Mouse (Mus musculus) embryo, embryonic 11.5 days (tissue): ENCODE measurements around the gene Ptar1.
"Not testable (repeated sequence)": the region's sequence is repeated elsewhere in the genome, so short reads cannot be mapped to it uniquely, and the experiment has no call there.

Source experiments
- DNase-seq: peaks from one replicate; pipeline ENCODE4 v3.0.0-alpha.2; 2012; ENCODE audit warnings: low read depth, low spot score

Ptar1 gene

GRCm38 (mm10) chr19:23687296-23688021 is at the start of gene Ptar1:
Gene Ptar1, plus strand, starts transcription at chr19:23687429.
- peak; percentile 85 for DNase-seq

GRCm38 (mm10) chr19:23643819-23644218 is 43.4 kb upstream of the Ptar1 start:
- no peak for DNase-seq

- DNase-seq = no peak
These were observed 41.9 kb upstream of the Ptar1 start for GRCm38 (mm10) chr19:23645347-23645746.

GRCm38 (mm10) chr19:23647308-23647707 is 39.9 kb upstream of the Ptar1 start:
- no peak for DNase-seq

GRCm38 (mm10) chr19:23652644-23653043 is 34.6 kb upstream of the Ptar1 start, which contains the start of gene 1700028P14Rik:
Gene 1700028P14Rik, minus strand, starts transcription at chr19:23652812.
- peak; percentile 54 for DNase-seq

- no peak for DNase-seq
These were observed 34.1 kb upstream of the Ptar1 start for GRCm38 (mm10) chr19:23653154-23653553.

DNA sequence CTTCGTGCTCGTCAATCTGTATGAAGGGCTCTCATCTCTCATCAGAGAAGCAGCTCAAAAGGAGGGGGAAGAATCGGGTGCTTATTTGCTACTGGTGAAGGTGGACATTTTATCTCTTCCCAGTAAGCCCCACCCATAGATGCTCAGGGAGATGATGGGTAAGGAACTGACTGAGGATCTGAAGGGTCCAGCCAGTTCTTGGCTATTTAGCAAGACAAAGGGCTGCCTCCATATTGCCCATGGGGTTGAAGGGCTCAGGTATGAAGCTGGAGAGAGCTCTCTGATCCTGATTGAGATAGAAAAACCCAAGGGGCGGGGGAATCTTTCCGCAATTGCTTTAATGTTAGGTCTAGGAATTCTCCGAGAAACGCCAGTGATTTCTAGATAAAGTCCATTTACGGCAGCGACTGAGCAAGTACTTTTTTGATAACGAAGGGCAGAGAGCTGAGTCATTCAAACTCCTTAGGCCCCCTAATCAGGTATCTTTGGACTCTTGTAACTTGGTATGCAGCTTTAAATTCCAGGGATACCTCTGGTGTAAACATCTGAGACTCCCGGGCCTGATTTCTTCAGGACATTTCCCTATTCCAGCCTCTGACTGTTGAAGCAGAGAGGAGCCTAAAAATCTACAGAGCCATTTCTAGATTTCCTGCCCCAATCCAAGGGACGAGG is 29.8 kb upstream of the Ptar1 start:
- DNase-seq = no peak

GRCm38 (mm10) chr19:23658350-23658749 is 28.9 kb upstream of the Ptar1 start:
- no peak for DNase-seq

GRCm38 (mm10) chr19:23664083-23664482 is 23.1 kb upstream of the Ptar1 start:
- no peak for DNase-seq

- no peak for DNase-seq
These were observed 19.0 kb upstream of the Ptar1 start for GRCm38 (mm10) chr19:23668142-23668655.

DNA sequence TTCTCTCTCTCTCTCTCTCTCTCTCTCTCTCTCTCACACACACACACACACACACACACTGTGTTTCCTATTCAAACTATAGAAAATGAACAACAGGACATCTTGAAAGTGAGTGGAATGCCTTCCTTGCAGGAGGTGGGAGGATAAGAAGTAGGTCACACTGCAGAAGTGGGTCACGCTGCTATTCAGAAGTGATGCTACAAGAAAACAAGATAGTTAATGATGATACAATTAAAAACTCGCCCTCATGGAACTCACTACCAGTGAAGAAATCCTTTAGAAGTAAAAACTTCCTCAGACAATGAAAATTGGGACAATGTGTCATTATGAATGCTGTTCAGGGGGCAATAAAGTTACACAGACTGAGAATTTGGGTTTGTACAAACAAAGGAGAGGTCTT is 14.2 kb upstream of the Ptar1 start:
- no peak for DNase-seq

DNA sequence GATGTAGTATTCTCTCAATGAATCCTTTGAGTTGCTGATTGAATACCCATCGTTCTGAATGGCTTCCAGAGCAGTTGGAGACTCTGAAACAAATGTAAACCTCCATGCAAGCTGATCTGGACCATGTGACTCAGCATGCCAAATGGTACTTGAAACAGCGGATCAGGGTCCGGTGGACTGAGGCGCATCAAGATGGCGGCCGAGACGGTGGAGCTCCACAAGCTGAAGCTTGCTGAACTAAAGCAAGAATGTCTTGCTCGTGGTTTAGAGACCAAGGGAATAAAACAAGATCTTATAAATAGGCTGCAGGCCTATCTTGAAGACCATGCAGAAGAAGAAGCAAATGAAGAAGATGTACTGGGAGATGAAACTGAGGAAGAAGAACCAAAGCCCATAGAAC is 11.6 kb upstream of the Ptar1 start:
- not testable (repeated sequence) for DNase-seq

DNA sequence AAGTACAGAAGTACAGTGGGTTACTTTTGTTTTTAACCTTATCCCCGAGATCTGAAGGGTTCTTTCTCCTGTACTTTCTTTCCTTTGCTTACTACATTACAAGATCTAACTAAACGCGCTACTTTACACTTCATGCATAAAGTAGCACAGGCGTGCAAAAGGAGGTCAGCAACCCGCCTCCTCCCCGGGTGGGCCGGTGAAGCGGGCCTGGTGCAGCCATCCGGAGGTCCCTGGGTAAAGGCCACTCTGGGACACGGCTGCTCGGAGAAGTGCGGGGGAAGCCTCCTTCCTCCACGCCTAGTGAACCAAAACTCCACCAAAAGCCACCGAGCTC is 300 bp upstream of the Ptar1 start:
- DNase-seq = no peak

DNA sequence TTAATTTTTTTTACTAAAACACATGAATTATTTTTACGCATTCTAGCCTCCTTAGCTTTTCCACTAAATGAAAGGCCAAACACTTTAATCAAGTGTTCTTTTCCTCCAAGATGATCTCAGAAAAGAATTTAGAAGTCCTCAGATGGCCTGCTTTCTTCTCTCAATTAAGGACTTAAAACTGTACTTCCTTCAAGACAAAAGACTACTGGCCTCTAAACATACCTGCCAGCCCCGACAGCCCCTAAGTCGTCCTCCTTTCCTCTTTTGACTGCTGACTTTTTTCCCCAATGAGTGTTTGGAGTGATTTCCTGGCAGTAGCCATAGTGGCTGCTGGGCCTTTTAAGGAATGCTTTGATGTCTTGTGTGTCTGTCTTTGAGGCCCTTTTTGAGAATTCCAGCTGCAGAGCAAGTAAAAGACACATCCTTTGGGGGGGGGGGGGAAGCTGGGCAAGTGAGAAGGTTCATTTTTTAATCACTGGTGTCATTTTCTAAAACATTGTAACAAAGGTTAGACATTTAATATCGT is 1.3 kb downstream of the Ptar1 start:
- DNase-seq = peak; percentile 24

DNA sequence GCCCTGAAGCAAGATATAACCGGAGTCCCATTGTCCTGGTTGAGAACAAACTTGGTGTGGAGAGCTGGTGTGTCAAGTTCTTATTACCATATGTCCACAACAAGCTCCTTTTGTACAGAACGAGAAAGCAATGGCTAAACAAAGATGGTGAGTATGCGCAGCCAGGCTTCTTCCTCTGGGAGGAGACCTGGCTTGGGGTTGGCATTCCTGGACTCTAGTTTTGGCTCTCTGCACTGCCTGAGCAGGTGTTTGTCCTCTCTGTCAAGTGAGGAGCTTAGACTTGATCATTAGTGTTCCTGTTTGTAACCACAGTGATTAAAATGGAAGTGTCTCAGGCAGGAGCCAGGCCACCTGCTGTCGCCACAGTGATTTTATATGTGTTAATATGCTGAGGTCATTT is 7.1 kb downstream of the Ptar1 start:
- no peak for DNase-seq

DNA sequence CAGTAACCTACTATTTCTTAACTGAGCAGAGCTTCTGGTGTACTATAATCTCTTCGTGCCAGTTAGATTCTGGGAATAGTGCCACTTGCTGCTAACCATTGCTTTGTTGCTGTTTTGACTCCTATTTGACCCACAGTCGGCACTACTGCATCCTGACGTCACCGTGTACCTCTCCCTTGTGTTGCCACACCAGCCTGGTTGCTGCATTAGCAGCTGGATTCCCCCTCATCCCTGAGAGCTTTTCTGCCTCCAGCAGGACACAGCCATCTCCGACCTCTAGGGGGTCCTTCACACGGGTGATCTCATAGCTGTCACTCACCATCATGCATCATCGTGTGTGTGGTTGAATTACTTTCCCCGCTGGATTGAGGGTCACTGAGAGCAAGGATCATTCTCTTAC is 10.6 kb downstream of the Ptar1 start:
- no peak for DNase-seq

GRCm38 (mm10) chr19:23698366-23698765 is 11.1 kb downstream of the Ptar1 start:
- no peak for DNase-seq

- no peak for DNase-seq
These were observed 11.9 kb downstream of the Ptar1 start for GRCm38 (mm10) chr19:23699131-23699530.

- no peak for DNase-seq
These were observed 15.7 kb downstream of the Ptar1 start for GRCm38 (mm10) chr19:23702896-23703295.

DNA sequence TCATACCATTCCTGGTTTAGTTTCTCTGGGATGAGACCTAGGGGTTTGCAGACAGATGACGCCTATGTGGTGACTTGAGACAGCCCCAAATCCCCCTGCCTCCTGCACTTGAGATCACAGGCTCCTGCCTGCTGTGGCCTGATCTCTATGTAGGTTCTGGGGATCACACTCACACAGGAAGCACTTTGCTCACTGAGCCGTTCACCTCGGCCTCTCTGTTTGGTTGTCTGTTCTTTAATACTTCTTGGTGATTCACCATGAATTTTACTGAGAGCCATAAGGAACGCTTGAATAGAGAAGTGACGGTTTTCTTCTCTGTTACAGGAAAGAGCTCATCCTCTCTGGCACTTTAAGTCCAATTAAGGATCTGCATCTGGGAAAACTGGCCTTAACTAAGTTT is 18.2 kb downstream of the Ptar1 start:
- DNase-seq = no peak

DNA sequence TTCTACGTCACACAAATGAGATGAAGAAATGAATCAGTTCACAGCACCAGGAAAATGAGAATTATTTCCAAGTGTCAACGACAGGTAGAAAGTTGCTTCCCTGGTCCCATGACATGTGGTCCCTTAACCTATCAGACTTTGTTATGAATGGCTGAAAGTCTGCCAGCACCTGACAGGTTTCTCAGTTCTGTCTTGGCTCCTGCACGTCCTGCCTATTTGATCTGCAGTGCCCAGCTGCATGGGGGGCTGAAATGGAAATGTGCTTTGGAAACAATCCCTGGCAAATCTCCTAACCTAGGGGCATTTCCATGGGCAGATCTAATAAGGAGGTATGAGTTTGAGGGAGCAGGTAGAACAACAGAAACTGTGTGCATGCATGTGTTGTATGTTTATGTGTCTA is 59.3 kb downstream of the Ptar1 start:
- DNase-seq = no peak

- DNase-seq = no peak
These were observed 69.8 kb downstream of the Ptar1 start for GRCm38 (mm10) chr19:23757011-23757410.
